Mouse (Mus musculus) left cerebral cortex, postnatal 4 days (tissue): ENCODE measurements at regions not wholly inside any gene's neighbourhood (a gene's known extent, or its start where the extent isn't known, plus 50 kb on each side); places are given as distances from the start of the nearest gene placed in this dataset.

Experiments
- DNase-seq: peaks from one replicate; pipeline ENCODE4 v3.0.0-alpha.2; 2022
- intact Hi-C: fragments of 180-260 bp; cut with DNase I; formaldehyde crosslinking; loops from one replicate; pipeline ENCODE4 v1.15.1; 2025

- intact Hi-C loops = no loop called here
- no peak for DNase-seq
These were observed 75.3 kb upstream of the Ywhaq start for GRCm38 (mm10) chr12:21492549-21493291.

GRCm38 (mm10) chr12:21481644-21482043 lies 64.2 kb upstream of the Ywhaq start:
- intact Hi-C loops = no loop called here
- DNase-seq = no peak

DNA sequence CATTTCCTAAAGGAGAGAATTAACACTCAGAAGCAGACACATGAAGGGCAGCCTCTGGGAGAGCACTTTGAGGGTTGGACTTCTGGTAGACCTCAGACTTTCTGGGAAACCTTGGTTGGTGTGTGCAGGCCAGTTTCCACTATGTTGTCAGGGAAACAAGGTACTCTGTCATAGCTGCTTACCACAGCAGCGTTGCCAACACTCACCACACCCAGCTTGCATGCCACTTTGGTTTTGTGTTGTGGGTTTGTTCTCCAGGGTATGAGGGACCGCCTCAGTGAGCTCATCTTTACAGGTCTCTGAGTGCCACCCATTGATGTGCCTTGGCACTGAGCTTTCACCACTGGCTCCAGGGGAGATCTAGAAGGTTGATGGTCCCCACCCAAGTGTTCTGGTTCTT lies 62.8 kb upstream of the Ywhaq start:
- no peak for DNase-seq
- intact Hi-C loops = no loop called here

DNA sequence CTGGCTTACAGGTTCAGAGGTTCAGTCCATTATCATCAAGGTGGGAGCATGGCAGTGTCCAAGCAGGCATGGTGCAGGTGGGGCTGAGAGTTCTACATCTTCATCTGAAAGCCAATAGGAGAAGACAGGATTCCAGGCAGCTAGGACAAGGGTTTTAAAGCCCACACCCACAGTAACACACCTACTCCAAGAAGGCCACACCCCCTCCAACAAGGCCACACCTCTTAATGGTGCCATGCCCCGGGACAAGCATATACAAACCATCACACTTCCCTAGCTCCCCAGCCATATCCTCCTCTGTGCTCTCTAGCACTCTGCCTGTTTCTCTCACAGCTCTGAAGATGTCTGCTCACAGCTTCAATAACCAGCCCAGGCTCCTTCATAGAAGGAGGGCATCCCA lies 61.8 kb upstream of the Ywhaq start:
- intact Hi-C loops = no loop called here
- no peak for DNase-seq

DNA sequence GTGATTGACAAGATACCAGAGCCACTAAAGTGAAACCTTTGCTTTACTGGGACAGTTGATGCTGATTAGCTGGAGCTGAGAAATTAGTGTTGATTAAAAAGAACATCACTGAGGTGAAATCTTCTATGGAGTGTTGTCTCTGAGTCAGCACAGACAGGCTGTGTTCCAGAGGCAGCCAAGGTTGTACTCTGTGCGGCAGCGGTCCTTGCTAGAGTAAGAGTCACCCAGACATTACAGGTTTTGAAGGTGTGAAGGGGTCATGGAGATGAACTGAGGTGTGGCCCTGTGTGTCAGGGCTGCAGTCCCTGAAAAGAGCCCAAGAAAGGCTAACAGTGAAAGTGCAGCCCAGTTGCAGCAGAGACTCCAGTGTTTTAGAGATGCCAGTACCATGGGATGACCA lies 59.1 kb upstream of the Ywhaq start:
- DNase-seq = no peak
- intact Hi-C loops = no loop called here

DNA sequence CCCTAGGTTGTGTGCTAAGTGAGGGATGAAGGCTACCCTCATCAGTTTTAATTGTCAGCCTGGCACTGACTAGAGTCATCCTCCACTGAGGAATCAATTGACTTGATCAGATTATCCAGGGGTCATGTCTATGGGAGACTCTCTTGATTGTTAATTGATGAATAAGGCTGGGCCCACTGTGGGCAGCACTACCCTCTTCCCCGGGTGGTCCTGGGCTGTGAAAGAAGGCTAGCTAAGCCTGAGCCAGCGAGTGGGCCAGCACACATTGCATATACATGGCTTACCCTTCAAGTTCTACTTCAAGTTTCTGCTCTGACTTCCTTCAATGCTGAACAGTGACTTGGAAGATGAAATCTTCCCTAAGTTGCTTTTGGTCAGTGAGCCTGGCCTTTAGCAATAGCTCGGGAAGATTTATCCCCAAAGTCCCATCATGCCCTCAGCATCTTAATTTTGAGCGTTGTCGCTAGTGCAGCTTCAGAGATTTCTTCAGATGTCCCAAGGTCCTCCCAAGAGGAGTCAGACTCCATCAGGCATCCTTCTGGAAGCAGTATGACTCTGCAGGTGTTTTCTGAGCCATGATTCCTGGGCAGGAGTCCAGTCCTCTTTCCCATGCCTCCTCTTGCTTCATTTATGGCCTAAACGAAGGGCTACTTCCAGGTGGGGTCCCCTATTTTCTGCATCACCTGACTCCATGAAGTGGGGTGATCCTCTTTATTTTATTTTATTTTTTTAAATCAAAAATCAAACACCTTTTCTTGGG lies 55.7 kb upstream of the Ywhaq start:
- no peak for DNase-seq
- intact Hi-C loops = no loop called here

- intact Hi-C loops = no loop called here
- DNase-seq = peak; percentile 86
These were observed 55.0 kb upstream of the Ywhaq start for GRCm38 (mm10) chr12:21472487-21472886.

DNA sequence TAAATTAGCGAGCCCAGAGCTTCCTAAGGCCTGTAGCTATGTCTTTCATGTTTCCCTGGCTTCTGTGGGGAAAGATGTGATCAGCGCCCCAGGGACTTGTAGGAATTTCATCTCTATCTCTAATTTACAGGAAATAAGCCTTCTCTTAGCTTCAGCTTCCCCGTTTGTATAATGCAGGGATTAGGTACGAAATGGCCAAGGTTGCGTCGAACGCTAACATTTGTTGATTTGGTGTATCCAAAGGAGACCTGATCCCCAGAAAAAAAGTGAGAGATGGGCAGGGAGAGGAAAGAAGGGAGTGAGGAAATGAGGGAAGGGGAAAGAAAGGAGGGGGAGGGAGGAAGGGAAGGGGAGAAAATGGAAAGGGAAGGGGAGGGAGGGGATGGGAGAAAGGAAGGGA lies 54.5 kb upstream of the Ywhaq start:
- intact Hi-C loops = no loop called here
- DNase-seq = no peak

DNA sequence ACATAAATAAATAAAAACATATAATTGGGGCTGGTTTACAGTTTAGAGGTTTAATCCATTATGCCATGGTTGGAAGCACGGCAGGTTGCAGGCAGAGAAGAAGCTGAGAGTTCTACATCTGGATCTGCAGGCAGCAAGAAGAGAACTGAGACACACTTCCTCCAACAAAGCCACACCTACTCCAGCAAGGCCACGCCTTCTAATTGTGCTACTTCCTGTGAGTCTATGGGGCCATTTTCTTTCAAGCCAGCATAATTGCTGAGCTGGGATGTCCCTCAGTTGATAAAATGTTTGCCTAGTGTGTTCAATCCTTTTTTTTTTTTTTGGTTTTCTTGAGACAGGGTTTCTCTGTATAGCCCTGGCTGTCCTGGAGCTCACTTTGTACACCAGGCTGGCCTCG lies 52.8 kb upstream of the Ywhaq start:
- intact Hi-C loops = no loop called here
- no peak for DNase-seq
